Mouse (Mus musculus) embryonic facial prominence, embryonic 12.5 days (tissue): ENCODE results near the gene Nusap1. TPM values are rescaled to one million over a fixed set of nuclear protein-coding genes. Genes with fewer than 3 reads are reported as not detected.
"Not testable (repeated sequence)": the region's sequence is repeated elsewhere in the genome, so short reads cannot be mapped to it uniquely, and the experiment has no call there.

Experiments
- ATAC-seq: fragments of 200-750 bp; cut with Nextera tagmentation; 2 replicates; pipeline ENCODE4 v1.8.0; 2017; ENCODE audit not compliant: insufficient number of reproducible peaks, insufficient read depth, low FRiP score, low TSS enrichment
- H3K27ac ChIP-seq: fragments of 300-500 bp; sonication (generic); 2 replicates; pipeline ENCODE4 v1.5.1; 2016; ENCODE audit warnings: mild to moderate bottlenecking
- H3K27me3 ChIP-seq: fragments of 300-500 bp; sonication (generic); 2 replicates; pipeline ENCODE4 v1.6.1; 2016; ENCODE audit warnings: mild to moderate bottlenecking, moderate library complexity
- H3K36me3 ChIP-seq: fragments of 300-500 bp; sonication (generic); 2 replicates; pipeline ENCODE4 v1.6.1; 2016; ENCODE audit warnings: mild to moderate bottlenecking
- H3K4me1 ChIP-seq: fragments of 300-500 bp; sonication (generic); 2 replicates; pipeline ENCODE4 v1.6.1; 2016
- H3K4me2 ChIP-seq: fragments of 300-500 bp; sonication (generic); replicated peaks from 2 replicates; pipeline ENCODE4 v1.6.1; 2016; ENCODE audit warnings: mild to moderate bottlenecking, moderate library complexity
- H3K4me3 ChIP-seq: fragments of 300-500 bp; sonication (generic); 2 replicates; pipeline ENCODE4 v1.5.1; 2016; ENCODE audit warnings: mild to moderate bottlenecking
- H3K9ac ChIP-seq: fragments of 300-500 bp; sonication (generic); 2 replicates; pipeline ENCODE4 v1.6.1; 2016; ENCODE audit warnings: mild to moderate bottlenecking, moderate library complexity
- H3K9me3 ChIP-seq: fragments of 300-500 bp; sonication (generic); 2 replicates; pipeline ENCODE4 v1.6.1; 2016; ENCODE audit warnings: mild to moderate bottlenecking, moderate library complexity
- WGBS: fragments of 180-500 bp; shearing (Covaris S2); methylation state at CpG from one replicate; pipeline ENCODE4 v1.1.7; 2016; 5-methylcytosine and 5-hydroxymethylcytosine counted together
- polyA plus RNA-seq: library from polyadenylated mRNA; unstranded; fragments of >200 nt; fragmentation: Nextera tagmentation; extraction: Ambion mirVana; gene quantifications from 2 replicates; pipeline ENCODE4 v1.2.1, GENCODE M21; 2016

Gene Nusap1
- polyA plus RNA-seq, 1 experiment from 2014 or later = 82.1 TPM

DNA sequence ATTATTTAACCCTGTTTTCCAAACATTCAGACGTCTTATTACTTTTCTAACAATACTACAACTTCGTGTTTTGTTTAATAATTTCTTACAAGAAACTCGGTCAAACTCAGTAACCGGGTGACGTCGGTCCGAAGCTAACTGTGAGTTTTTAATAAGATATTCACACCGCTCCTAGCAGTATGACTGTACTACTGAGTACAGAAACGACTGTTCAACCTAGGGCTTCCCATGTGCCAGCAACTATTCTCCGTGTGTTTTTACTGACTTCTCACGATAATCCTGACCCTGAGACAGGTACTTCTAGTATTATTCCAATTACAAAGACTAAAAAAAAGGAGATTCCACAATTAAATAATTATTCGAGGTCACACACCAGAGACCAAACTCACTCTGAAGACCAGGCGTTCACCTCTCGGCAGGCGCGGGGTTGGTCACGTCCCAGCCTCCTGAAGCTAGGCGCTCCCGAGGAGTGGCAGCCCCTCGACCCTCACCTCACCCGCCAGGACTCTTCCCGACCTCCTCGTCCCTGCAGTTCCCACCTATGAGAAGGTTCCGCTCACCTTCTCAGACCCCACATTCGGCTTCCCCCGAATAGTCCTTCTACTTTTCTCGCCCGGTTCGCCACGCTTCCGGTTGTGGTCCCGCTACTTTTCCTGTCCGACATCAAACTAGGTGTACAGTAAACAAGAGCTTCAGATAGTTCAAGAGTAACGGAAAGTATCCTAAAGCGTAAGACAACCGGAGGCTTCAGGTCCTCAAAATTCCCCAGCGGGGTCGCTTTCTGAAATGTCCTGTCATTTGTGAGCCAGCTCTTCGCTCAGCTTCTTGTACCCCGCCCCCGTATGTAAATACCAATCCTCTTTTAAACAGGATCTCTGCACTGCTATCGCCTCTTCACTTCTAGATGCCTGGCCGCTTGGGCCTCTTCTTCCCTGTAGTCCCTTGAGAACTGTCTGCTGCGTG is 44.4 kb downstream of the Nusap1 start, which contains the start of gene Ndufaf1:
Ndufaf1 (minus strand) TSS at position 608 of the 963 bp plus-strand sequence.
- H3K27ac ChIP-seq = no peak within 1 kb of the TSS
- ATAC-seq = peak; percentile 56; the same call in 1 of the 2 replicates

DNA sequence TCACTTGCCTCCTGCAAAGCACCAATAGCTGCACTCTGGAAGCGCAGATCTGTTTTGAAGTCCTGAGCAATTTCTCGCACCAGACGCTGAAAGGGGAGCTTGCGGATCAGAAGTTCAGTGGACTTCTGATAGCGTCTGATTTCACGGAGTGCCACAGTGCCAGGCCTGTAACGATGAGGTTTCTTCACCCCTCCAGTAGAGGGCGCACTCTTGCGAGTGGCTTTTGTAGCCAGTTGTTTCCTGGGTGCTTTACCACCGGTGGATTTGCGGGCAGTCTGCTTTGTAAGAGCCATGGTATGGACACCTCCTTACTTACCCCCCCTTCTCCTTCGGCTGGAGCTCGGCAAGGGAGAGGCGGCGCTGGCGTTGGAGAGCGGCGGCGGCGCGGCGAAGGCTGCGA is 47.6 kb downstream of the Nusap1 start:
- H3K4me3 ChIP-seq, H3K4me1 ChIP-seq, H3K9me3 ChIP-seq, H3K27me3 ChIP-seq, H3K4me2 ChIP-seq, H3K36me3 ChIP-seq, H3K9ac ChIP-seq, ATAC-seq, H3K27ac ChIP-seq: not testable (repeated sequence)
- WGBS = 78% methylated on average over 20 of the region's 23 CpGs

More for the DNA sequence above, 44.4 kb downstream of the Nusap1 start, which contains the start of gene Ndufaf1:
- peak within 1 kb of the TSS; percentile 70 for H3K9ac ChIP-seq
- H3K4me1 ChIP-seq = peaks cover 9% of the 10 kb centered on the region; the same call in 1 of the 2 replicates
- peak within 1 kb of the TSS; percentile 84 for H3K4me3 ChIP-seq
- peak within 1 kb of the TSS; percentile 69 for H3K4me2 ChIP-seq
- no peaks in the 10 kb centered on the region for H3K9me3 ChIP-seq
- H3K27me3 ChIP-seq = no peaks in the 10 kb centered on the region
- 2% methylated on average over 44 of the region's 44 CpGs for WGBS
- H3K36me3 ChIP-seq = peaks cover 26% of the 10 kb centered on the region

DNA sequence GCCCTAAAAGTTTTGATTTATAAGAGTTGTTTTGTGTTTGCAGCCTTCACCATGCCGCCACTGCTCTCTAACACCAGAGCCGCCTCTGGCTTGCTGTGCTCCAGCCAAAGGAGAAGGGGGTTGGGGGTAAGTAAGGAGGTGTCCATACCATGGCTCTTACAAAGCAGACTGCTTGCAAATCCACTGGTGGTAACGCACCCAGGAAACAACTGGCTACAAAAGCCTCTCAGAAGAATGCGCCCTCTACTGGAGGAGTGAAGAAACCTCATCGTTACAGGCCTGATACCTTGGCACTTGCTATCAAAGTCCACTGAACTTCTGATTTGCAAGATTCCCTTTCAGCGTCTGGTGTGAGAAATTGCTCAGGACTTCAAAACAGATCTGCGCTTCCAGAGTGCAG is 50.9 kb downstream of the Nusap1 start:
- Histone ChIP-seq H3K4me3 (no peak overlapping the region), H3K9me3 (no peaks in the 10 kb centered on the region), H3K27ac (no peak overlapping the region), H3K36me3 (no peaks in the 10 kb centered on the region), H3K4me2 (no peak overlapping the region), H3K9ac (no peak overlapping the region), H3K27me3 (no peaks in the 10 kb centered on the region), H3K4me1 (no peaks in the 10 kb centered on the region)
- WGBS = 13% methylated on average over 7 of the region's 7 CpGs
- ATAC-seq = no peak

DNA sequence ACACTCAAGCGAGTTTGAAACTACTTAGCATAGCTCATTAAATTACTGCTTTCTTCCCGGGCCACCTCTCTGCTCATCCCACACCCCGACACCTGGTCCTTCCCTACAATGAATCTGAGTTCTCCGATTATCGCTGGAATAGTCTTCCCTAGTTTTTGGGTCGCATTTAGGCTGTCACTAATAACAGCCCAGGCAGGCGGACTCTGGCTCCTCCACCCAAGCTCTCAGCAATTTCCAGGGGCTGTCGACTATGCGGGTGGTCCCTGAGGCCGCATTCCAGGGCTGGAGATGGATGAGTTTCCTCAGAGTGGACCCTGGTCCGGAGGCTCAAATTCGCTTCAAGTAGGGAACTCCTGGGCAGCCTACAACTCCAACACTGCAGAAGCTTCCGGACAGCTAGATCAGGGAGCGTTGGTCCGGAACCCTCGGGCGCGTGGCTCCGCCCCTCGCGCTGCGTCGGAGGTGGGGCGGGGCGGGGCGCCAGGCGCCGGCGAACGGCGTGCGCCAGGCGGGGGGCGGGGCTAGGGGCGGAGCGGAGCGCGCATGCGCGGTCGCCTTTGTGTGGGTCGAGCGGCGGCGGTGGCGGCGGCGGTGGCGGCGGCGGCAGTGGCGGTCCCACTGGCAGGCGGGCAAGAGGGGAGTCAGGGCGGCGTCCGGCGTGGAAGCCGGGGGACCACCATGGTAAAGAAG is 56.6 kb downstream of the Nusap1 start, which contains the start of gene Rtf1:
Rtf1 (plus strand) TSS at position 544 of the 690 bp plus-strand sequence.
- H3K9ac ChIP-seq = peak within 1 kb of the TSS; percentile 95
- peak within 1 kb of the TSS; percentile 100 for H3K4me3 ChIP-seq
- under 1% methylated on average over 55 of the region's 58 CpGs for WGBS

DNA sequence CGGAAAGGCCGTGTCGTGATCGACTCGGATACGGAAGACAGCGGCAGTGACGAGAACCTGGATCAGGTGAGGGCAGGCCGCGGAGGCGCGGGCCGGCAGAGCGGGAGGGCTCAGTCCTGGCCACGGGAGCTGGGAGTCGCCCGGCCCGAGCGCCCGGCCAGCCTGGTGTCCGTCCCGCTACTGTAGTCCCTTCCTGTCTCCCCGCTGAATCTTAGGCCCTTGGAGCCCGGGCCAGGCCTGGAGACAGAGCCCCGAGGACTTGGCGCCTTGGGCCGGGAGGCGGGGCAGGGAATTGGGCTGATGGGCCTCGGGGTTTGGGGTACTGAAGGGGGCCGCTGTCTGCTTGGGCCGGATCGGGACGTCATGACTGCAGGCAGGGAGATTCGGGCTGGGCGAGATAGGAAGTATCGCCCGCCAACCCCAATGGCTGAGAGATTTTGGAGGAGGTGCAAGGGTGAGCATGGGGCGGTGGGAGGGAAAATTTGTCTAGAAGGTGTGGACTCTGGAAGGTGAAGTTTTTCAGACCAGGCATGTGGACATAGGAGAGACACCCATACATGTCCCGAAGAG is 57.2 kb downstream of the Nusap1 start:
- H3K9ac ChIP-seq = peak overlapping the region; percentile 95
- ATAC-seq = peak; percentile 84

More for the DNA sequence above, 56.6 kb downstream of the Nusap1 start, which contains the start of gene Rtf1:
- Histone ChIP-seq H3K4me1 (peaks cover 6% of the 10 kb centered on the region), H3K27ac (peak within 1 kb of the TSS; percentile 62), H3K9me3 (no peaks in the 10 kb centered on the region), H3K36me3 (no peaks in the 10 kb centered on the region; the same call in 1 of the 2 replicates), H3K27me3 (no peaks in the 10 kb centered on the region), H3K4me2 (peak within 1 kb of the TSS; percentile 86)
- peak; percentile 96 for ATAC-seq

DNA sequence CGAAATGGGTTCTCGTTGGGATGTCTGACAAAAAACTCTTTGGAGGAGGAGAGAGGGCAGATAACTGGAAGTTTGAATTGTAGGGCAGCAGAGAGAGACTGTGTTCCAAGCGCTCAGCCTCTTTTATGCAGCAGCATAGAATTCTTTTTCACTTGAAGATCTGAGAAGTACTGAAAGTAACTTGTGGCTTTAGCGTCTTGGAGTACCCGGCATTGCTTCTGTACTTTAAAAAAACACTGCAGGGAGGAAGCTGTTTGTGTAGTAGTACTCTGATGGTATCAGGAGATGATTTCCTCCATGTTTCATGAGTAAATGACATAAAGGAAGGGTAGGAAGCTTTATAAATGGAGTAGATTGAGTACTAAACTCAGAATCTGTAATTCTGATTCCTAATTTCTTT is 57.7 kb downstream of the Nusap1 start:
- 9% methylated on average over 5 of the region's 5 CpGs for WGBS
- peak overlapping the region; percentile 86 for H3K4me2 ChIP-seq
- no peak for ATAC-seq
- H3K27me3 ChIP-seq = no peaks in the 10 kb centered on the region
- peaks cover 6% of the 10 kb centered on the region for H3K4me1 ChIP-seq
- no peaks in the 10 kb centered on the region for H3K9me3 ChIP-seq
- H3K9ac ChIP-seq = peak overlapping the region; percentile 95
- H3K27ac ChIP-seq = no peak overlapping the region
- no peaks in the 10 kb centered on the region; the same call in 1 of the 2 replicates for H3K36me3 ChIP-seq
- H3K4me3 ChIP-seq = peak overlapping the region; percentile 100

More for the DNA sequence above, 57.2 kb downstream of the Nusap1 start:
- no peaks in the 10 kb centered on the region for H3K9me3 ChIP-seq
- H3K4me3 ChIP-seq = peak overlapping the region; percentile 100
- WGBS = under 1% methylated on average over 39 of the region's 39 CpGs
- no peaks in the 10 kb centered on the region; the same call in 1 of the 2 replicates for H3K36me3 ChIP-seq
- peak overlapping the region; percentile 86 for H3K4me2 ChIP-seq
- H3K27me3 ChIP-seq = no peaks in the 10 kb centered on the region
- H3K4me1 ChIP-seq = peaks cover 6% of the 10 kb centered on the region
- peak overlapping the region; percentile 62 for H3K27ac ChIP-seq

DNA sequence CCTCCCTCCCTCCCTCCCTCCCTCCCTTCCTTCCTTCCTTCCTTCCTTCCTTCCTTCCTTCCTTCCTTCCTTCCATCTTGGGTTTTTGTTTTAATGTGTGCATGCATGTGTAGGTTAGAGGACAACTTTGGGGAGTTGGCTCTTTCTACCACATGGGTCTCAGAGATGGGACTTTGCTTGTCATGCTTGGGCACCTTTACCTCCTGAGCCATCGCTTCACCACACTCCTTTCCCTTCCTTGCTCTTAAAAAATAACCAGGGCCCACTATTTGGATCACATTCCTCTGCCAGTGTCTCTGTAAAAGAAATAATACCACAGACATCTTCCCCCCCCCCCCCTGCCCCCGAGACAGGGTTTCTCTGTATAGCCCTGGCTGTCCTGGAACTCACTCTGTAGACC is 65.6 kb downstream of the Nusap1 start:
- Histone ChIP-seq H3K4me3 (no peak overlapping the region), H3K4me1 (no peaks in the 10 kb centered on the region), H3K9ac (no peak overlapping the region), H3K4me2 (no peak overlapping the region), H3K27me3 (no peaks in the 10 kb centered on the region), H3K27ac (no peak overlapping the region), H3K36me3 (peaks cover 8% of the 10 kb centered on the region; the same call in 1 of the 2 replicates), H3K9me3 (no peaks in the 10 kb centered on the region)
- 100% methylated on average over 2 of the region's 2 CpGs for WGBS
- no peak for ATAC-seq

DNA sequence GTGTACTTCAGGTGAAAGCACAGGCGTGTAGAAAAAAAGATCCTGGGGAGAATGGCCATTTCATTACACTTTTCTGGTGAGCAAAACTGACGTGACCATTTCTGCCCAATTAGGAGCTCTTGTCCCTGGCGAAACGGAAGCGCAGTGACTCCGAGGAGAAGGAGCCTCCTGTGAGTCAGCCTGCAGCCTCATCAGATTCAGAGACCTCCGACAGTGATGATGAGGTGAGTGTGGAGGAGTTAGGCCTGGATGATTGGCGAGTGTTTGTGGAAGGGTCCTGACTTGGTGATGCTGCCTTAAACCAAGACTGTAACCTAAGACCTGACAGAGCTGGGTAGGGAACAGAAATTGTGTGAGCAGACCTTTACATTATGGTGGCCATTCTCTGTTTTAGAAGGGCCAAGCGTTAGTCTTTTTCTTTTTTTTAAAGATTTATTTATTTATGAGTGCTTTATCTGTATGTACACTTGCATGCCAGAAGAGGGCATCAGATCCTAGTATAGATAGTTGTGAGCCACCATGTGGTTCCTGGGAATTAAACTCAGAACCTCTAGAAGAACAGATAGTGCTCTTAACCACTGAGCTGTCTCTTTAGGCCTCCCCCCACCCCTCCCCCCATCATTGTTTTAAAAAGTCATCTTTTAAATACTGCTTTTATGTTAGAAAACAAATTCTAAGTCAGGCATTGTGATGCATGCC is 74.1 kb downstream of the Nusap1 start:
- no peaks in the 10 kb centered on the region for H3K4me1 ChIP-seq
- no peak overlapping the region for H3K27ac ChIP-seq
- no peak overlapping the region for H3K4me3 ChIP-seq
- ATAC-seq = no peak
- H3K9ac ChIP-seq = no peak overlapping the region
- 84% methylated on average over 9 of the region's 9 CpGs for WGBS
- no peak overlapping the region for H3K4me2 ChIP-seq
- H3K27me3 ChIP-seq = no peaks in the 10 kb centered on the region
- H3K9me3 ChIP-seq = no peaks in the 10 kb centered on the region
- H3K36me3 ChIP-seq = peaks cover 21% of the 10 kb centered on the region

DNA sequence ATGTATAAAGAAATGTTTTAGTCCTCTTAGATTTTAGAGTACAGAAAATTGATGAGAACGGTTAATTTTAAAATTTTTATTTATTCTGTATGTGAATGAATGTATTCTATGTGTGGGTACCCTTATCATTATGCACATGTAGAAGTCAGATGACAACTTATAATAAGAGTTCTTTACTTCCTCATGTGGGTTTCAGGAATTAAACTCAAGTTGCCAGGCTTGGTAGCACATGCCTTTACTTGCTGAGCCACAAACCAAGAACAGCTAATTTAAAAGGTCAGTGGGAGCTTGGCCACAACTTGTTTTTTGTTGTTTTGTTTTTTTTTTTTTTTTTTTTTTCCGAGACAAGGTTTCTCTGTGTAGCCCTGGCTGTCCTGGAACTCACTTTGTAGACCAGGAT is 76.7 kb downstream of the Nusap1 start:
- Histone ChIP-seq H3K36me3 (peaks cover 20% of the 10 kb centered on the region), H3K4me1 (no peaks in the 10 kb centered on the region), H3K4me3 (no peak overlapping the region), H3K4me2 (no peak overlapping the region), H3K27me3 (no peaks in the 10 kb centered on the region), H3K9me3 (no peaks in the 10 kb centered on the region), H3K9ac (no peak overlapping the region), H3K27ac (no peak overlapping the region)
- ATAC-seq = no peak
- 89% methylated on average over 2 of the region's 2 CpGs for WGBS

DNA sequence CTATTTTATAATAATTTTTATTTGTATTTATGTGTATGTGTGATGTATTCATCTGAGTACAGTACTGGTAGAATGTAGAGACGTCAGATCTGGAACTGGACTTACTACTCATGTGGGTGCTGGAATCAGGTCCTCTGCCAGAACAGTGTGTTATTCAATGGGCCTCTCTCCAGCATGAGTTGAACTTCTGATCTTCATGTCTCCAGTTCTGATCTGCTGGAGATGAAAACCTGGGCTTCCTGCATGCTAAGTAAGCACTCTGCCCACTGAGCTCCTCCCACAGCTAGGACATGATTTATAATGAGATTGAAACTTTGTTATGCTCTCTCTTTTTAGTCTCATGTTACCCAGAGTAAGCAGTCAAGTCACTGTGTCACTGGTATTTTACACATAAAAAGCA is 78.0 kb downstream of the Nusap1 start:
- H3K4me1 ChIP-seq = no peaks in the 10 kb centered on the region
- H3K9me3 ChIP-seq = no peaks in the 10 kb centered on the region
- 72% methylated on average over 1 of the region's 1 CpGs for WGBS
- H3K4me3 ChIP-seq = no peak overlapping the region
- H3K27me3 ChIP-seq = no peaks in the 10 kb centered on the region
- ATAC-seq = no peak
- no peak overlapping the region for H3K4me2 ChIP-seq
- no peak overlapping the region for H3K9ac ChIP-seq
- peaks cover 20% of the 10 kb centered on the region for H3K36me3 ChIP-seq
- no peak overlapping the region for H3K27ac ChIP-seq

DNA sequence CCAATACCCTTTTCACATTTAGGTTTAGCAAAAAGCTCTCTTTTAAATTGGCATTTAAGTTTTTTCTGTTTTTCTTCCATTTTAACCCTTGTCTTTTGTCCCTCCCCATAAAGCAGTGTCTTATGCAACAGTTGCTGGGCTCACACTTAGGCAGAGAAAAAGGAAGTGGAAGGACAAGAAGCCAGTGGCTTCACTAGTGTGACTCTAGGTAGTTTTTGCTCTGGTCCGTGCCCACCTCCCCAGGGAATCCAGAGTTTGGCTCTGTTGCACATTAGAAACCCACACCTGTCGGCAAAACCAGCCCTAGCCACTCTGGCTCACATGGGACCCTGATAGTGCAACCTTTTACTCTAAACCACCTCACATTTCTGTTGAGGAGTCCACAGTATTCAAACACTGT is 80.4 kb downstream of the Nusap1 start:
- ATAC-seq = no peak
- WGBS = 79% methylated on average over 2 of the region's 2 CpGs
- H3K27ac ChIP-seq = no peak overlapping the region
- no peak overlapping the region for H3K9ac ChIP-seq
- no peaks in the 10 kb centered on the region for H3K4me1 ChIP-seq
- no peaks in the 10 kb centered on the region for H3K27me3 ChIP-seq
- no peak overlapping the region for H3K4me2 ChIP-seq
- H3K36me3 ChIP-seq = peaks cover 22% of the 10 kb centered on the region
- no peak overlapping the region for H3K4me3 ChIP-seq
- H3K9me3 ChIP-seq = no peaks in the 10 kb centered on the region
